Mouse (Mus musculus): ENCODE measurements around the gene Pcolce. TPM values are rescaled to one million over a fixed set of nuclear protein-coding genes. Genes with fewer than 3 reads are reported as not detected.

The Pcolce gene
- total RNA-seq, 2 experiments from 2014 or later: not detected

- no peak for ATAC-seq (replicated peaks; ENCODE audit: low FRiP score, low TSS enrichment, poor library complexity, severe bottlenecking)
Measured at GRCm38 (mm10) chr5:137599600-137599999, 14.0 kb downstream of the Pcolce start.

DNA sequence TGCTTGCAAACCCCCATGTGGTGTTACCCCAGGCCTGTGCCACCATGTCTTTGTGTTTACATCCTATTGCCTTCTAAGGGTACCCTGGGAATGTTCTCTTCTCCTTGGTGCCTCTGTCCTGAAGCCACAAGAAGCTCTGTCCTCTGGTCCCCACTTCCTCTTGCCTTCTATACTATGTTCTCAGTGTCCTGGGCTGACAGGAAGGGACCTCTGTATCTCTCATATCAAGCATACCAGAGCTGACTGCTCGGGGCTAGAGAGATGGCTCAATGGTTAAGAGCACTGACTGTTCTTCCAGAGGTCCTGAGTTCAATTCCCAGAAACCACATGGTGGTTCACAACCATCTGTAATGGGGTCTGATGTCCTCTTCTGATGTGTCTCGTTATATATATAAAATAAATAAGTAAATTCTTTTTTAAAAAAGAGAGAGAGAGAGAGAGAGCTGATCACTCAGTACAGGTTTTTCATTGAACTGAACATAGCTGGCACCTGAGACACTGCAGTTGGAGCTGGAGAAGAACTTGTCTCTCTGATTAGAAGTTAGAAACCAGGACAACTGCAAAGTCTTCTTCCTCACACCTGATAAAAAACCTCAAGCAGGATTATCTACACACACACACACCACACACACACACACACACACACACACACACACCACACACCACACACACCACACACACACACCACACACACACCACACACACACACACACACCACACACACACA is 15.3 kb downstream of the Pcolce start:
- ATAC-seq (replicated peaks; ENCODE audit: low FRiP score, low TSS enrichment, poor library complexity, severe bottlenecking): no peak

DNA sequence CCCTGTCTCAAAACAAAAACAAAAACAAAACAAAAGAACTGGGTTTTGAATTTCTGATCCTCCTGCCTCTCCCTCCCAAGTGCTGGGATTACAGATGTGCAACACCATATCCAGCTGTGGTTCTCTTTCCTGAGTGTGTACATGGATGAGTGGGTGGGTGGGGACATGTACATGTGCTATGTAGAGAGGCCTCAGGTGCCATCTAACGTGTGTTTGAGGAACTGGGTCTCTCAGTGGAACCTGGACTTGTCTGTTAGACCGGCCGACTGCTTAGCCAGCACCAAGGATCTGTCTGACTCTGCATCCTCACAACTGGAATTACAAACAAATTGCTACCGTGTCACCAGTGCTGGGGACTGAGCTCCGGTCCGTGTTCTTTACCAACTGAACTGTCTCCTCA is 16.0 kb downstream of the Pcolce start:
- no peak for ATAC-seq (replicated peaks; ENCODE audit: low FRiP score, low TSS enrichment, poor library complexity, severe bottlenecking)

DNA sequence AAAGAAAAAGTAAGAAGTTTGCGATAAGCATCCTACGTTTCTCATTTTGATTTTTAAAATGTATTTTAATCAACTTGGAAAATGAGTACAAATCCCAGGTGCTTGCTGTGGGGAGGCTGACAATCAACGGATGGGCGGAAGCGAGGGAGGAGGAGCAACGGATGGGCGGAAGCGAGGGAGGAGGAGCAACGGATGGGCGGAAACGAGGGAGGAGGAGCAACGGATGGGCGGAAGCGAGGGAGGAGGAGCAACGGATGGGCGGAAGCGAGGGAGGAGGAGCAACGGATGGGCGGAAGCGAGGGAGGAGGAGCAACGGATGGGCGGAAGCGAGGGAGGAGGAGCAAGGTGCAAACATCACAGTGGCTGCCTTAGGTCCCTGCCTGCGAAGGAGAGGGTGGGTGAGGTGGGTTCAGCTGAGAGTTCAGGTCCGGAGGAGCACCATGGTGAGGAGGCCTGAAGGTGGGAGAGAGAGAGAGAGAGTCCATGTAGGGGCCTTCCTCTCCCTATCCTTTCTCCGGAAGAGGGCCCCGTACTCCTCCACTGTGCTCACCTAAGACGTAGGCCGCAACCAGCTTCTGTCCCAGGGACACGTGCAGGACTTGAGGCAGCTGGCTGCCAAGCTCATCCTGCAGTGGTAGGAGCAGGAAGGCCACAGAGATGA is 16.9 kb downstream of the Pcolce start:
- ATAC-seq (replicated peaks; ENCODE audit: low FRiP score, low TSS enrichment, poor library complexity, severe bottlenecking): no peak; the same call in 1 of the 2 replicates

GRCm38 (mm10) chr5:137595921-137596320 is 17.7 kb downstream of the Pcolce start:
- no peak for ATAC-seq (replicated peaks; ENCODE audit: low FRiP score, low TSS enrichment, poor library complexity, severe bottlenecking)

- no peak for ATAC-seq (replicated peaks; ENCODE audit: low FRiP score, low TSS enrichment, poor library complexity, severe bottlenecking)
Measured at GRCm38 (mm10) chr5:137590507-137590906, 23.1 kb downstream of the Pcolce start.

GRCm38 (mm10) chr5:137584976-137585375 is 28.6 kb downstream of the Pcolce start:
- ATAC-seq (replicated peaks; ENCODE audit: low FRiP score, low TSS enrichment, poor library complexity, severe bottlenecking): peak; percentile 52; the same call in 1 of the 2 replicates

DNA sequence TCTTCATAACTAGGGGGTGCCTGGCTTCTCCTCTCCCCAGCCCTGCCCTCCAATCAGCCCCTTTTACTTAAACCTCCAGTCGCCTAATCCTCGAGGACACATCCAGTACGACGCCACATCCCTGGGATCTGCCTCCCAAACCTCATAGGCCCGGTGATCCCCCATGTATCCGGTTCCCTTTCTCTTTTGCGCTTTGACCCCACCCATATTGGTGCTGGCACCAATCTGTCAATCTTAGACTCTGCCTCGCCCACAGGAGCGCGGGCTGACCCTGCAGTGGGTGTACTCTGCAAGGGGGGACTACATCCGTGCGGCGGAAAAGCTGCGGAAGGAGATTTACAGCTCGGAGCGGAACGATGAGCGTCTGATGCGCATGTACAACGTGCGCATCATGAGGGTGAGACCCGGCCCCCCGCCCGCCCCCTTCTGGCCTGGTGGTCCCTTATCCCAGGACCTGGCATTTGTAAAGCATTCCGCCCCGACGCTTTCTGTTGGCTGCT is 29.9 kb downstream of the Pcolce start:
- ATAC-seq (replicated peaks; ENCODE audit: low FRiP score, low TSS enrichment, poor library complexity, severe bottlenecking): no peak

GRCm38 (mm10) chr5:137582702-137583101 is 30.9 kb downstream of the Pcolce start:
- ATAC-seq (replicated peaks; ENCODE audit: low FRiP score, low TSS enrichment, poor library complexity, severe bottlenecking): no peak

DNA sequence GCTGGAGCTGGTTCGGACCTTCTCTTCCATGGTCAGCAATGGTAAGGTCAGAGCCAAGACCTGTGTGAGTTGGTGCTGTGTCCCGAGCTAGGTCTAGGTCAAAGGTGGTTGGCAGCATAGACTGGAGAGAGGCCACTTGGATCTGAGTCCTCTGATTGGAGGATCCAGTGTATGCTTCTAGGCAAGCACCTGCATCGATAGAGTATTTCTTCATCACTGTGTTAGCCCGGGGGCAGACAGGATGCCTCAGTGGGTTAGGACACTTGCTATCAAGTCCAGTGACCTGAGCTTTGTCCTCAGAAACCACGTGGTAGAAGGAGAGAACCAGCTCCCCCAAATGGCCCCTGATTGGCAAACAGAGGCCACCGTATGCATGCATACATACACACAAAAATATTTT is 33.3 kb downstream of the Pcolce start:
- no peak for ATAC-seq (replicated peaks; ENCODE audit: low FRiP score, low TSS enrichment, poor library complexity, severe bottlenecking)

DNA sequence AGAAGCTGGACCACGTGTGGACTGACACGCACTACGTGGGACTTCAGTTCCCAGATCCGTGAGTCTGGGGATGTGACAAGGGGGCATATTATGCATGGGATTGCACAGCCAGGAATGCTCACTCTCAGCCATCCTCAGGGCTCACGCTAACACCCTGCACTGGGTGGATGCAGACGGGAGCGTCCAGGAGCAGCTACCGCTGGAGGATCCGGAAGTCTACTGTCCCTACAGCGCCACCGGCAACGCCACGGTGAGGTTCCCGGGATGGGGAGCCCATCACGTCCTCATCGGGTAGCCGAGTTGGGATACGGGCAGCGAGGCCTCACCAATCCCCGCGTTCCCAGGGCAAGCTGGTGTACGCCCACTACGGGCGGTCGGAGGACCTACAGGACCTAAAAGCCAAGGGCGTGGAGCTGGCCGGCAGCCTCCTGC is 39.1 kb downstream of the Pcolce start:
- no peak for ATAC-seq (replicated peaks; ENCODE audit: low FRiP score, low TSS enrichment, poor library complexity, severe bottlenecking)

DNA sequence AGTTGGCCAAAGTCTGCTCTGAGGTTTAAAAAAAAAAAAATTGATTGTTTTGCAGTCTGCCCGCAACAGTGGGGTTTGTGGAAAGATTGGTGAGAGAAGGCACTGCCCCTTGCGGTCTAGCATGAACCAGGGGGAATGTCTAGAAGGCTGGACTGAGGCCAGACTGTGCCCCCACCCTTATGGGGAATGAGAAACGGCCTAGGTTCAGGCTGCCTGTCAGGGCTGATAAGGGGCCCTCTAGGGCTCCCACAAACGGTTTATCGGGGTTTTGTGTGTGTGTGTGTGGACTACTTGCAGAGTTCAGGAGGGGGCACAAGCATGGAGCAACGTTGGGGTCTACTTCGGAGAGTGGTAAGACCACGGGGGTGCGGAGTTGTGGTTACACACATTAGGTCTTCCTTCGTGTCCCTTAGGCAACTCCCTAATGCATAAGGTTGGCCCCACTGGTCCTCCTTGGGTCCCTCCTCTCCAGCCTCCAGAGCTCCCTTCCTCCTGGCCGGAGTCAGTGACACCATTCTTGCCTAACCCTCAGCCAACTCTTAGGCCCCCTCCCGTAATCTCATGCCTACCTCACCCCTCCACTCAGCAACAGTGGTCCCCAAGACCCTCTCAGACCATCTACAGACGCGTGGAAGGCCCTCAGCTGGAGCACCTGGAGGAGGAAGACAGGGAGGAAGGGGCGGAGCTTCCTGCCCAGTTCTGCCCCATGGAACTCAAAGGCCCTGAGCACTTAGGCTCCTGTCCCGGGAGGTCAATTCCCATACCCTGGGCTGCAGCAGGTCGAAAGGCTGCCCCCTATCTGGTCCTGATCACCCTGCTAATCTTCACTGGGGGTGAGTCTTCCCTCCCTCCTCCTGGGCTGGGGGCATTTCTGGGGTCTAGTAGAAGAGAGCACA is 42.6 kb downstream of the Pcolce start:
- peak; percentile 80 for ATAC-seq (replicated peaks; ENCODE audit: low FRiP score, low TSS enrichment, poor library complexity, severe bottlenecking)

DNA sequence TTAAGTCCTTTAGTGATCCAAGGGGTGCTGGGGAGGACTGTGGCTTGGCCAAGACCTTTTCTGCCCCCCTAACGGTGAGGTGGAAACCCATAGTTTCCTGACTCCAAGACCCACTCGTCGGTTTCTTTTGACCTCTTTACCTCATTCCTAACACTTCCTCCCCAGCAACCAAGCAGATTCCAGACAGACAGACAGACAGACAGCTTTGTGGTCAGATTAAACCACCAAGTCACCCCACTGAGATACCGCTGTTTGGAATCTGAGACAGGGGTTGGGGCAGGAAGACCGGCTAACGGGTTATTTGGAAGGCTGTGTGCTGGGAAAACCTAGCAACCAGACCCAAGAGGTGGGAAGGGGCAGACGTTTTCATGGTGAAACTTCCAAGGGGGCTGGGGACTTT is 43.4 kb downstream of the Pcolce start:
- ATAC-seq (replicated peaks; ENCODE audit: low FRiP score, low TSS enrichment, poor library complexity, severe bottlenecking): no peak

- ATAC-seq (replicated peaks; ENCODE audit: low FRiP score, low TSS enrichment, poor library complexity, severe bottlenecking): peak; percentile 76
Measured at GRCm38 (mm10) chr5:137569665-137570064, 43.9 kb downstream of the Pcolce start, which contains the start of gene Tfr2. TSS of gene Tfr2 (plus strand) at chr5:137569840.

GRCm38 (mm10) chr5:137569031-137569430 is 44.6 kb downstream of the Pcolce start:
- ATAC-seq (replicated peaks; ENCODE audit: low FRiP score, low TSS enrichment, poor library complexity, severe bottlenecking): no peak

- ATAC-seq (replicated peaks; ENCODE audit: low FRiP score, low TSS enrichment, poor library complexity, severe bottlenecking): no peak
Measured at GRCm38 (mm10) chr5:137568223-137568798, 45.3 kb downstream of the Pcolce start.

DNA sequence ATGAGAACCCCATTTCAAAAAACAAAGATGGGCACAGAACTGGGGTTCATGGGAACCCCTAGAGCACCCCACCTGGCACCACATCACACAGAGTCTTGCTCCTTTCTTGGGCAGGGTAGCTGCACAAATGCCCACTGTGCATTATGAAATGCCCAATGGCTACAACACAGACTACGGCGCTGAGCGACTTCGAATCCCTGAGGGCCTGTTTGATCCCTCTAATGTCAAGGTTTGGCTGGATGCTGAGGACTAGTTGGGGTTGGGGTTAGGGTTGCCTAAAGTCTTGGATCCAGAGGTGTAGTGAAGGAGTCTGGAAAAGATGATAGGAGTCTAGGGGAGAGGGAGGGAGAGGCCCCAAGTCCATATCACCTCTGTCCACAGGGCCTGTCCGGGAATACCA is 47.2 kb downstream of the Pcolce start:
- ATAC-seq (replicated peaks; ENCODE audit: low FRiP score, low TSS enrichment, poor library complexity, severe bottlenecking): no peak

DNA sequence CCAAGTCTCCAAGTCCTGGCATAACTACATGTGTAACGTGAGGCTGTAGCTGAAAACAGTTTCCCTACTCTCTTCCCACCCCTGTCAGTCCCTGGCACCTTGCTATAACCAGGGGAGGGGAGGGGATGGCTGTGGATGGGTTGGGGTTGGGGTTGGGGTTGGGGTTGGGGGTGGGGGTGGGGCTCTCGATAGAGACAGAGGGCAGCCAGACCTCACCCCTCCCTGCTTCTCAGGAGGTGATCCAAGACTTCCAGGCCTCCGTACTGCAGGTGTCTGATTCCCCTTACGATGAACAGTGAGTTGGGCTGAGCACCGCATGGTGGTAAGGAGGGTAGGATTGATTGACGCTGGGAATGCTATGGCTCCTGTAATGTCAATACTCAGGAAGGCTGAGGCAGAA is 47.8 kb downstream of the Pcolce start:
- ATAC-seq (replicated peaks; ENCODE audit: low FRiP score, low TSS enrichment, poor library complexity, severe bottlenecking): no peak

- ATAC-seq (replicated peaks; ENCODE audit: low FRiP score, low TSS enrichment, poor library complexity, severe bottlenecking): no peak
Measured at GRCm38 (mm10) chr5:137562965-137563364, 50.6 kb downstream of the Pcolce start.

- no peak for ATAC-seq (replicated peaks; ENCODE audit: low FRiP score, low TSS enrichment, poor library complexity, severe bottlenecking)
Measured at GRCm38 (mm10) chr5:137561556-137561955, 52.0 kb downstream of the Pcolce start.

Data from megakaryocyte-erythroid progenitor cell, adult 5-6 weeks (primary cell).